Mouse (Mus musculus) limb, embryonic 15.5 days (tissue): Measurements from ENCODE around the gene Tmem108. TPM values are rescaled to one million over a fixed set of nuclear protein-coding genes. Genes with fewer than 3 reads are reported as not detected.

Experiments used
- ATAC-seq: fragments of 200-750 bp; cut with Nextera tagmentation; 2 replicates; pipeline ENCODE4 v1.8.0; 2017; ENCODE audit warnings: low read depth, moderate TSS enrichment; ENCODE audit not compliant: insufficient number of reproducible peaks, low FRiP score, low TSS enrichment
- H3K27ac ChIP-seq: fragments of 300-500 bp; sonication (generic); 2 replicates; pipeline ENCODE4 v1.5.1; 2015; ENCODE audit warnings: moderate library complexity, mild to moderate bottlenecking, inconsistent platforms
- H3K27me3 ChIP-seq: fragments of 300-500 bp; sonication (generic); 2 replicates; pipeline ENCODE4 v1.6.1; 2015; ENCODE audit warnings: inconsistent platforms
- H3K36me3 ChIP-seq: fragments of 300-500 bp; sonication (generic); 2 replicates; pipeline ENCODE4 v1.6.1; 2015; ENCODE audit warnings: inconsistent platforms
- H3K4me1 ChIP-seq: fragments of 300-500 bp; sonication (generic); 2 replicates; pipeline ENCODE4 v1.6.1; 2015; ENCODE audit warnings: inconsistent platforms
- H3K4me2 ChIP-seq: fragments of 300-500 bp; sonication (generic); 2 replicates; pipeline ENCODE4 v1.6.1; 2015; ENCODE audit warnings: mild to moderate bottlenecking, inconsistent platforms
- H3K4me3 ChIP-seq: fragments of 300-500 bp; sonication (generic); 2 replicates; pipeline ENCODE4 v1.5.1; 2015; ENCODE audit warnings: mild to moderate bottlenecking, inconsistent platforms
- H3K9ac ChIP-seq: fragments of 300-500 bp; sonication (generic); 2 replicates; pipeline ENCODE4 v1.6.1; 2015; ENCODE audit warnings: inconsistent platforms
- H3K9me3 ChIP-seq: fragments of 300-500 bp; sonication (generic); 2 replicates; pipeline ENCODE4 v1.6.1; 2016; ENCODE audit warnings: inconsistent platforms
- WGBS: fragments of 180-500 bp; shearing (Covaris S2); methylation state at CpG from one replicate; pipeline ENCODE4 v1.1.7; 2015; 5-methylcytosine and 5-hydroxymethylcytosine counted together
- polyA plus RNA-seq: library from polyadenylated mRNA; unstranded; fragments of >200 nt; fragmentation: Nextera tagmentation; extraction: Ambion mirVana; gene quantifications from 2 replicates; pipeline ENCODE4 v1.2.1, GENCODE M21; 2015

The Tmem108 gene
- polyA plus RNA-seq, 1 experiment from 2014 or later = 6.4 TPM

DNA sequence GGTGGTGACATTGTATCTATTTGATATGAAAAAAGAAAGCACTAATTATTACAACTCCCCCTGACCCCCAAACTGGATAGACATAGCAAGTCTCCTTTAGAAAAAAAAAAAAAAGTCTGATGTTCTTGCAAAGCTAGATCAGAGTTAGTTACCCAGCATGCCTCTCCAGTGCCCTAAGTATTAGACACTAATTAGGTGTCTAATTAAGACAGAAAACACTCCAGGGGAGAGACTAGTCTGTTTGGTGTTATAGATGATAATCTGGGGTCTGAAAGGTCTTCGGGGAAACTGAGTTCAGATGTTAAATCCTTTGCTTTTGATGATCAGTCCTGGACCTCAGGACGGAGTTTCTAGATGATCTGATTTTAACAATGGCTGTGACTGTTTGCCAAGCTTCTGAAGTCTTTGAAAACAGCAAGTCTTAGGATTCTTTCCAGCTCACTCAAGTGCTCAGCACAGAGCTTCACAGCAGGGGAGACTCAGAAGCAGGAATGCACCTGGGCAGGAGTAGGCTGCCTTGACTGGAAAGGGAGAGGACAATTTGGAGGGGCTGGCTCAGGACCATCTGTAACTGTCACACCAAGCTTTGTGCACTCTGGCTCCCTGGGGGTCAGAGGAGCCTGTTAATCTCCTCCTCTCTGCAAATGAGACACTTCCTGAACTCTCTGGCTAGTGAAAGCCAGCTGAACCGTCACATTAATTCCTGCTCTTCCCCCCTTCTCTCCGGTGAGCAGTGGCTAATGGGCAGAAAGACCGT lies 187.5 kb downstream of the Tmem108 start:
- H3K4me3 ChIP-seq = no peak overlapping the region
- H3K9me3 ChIP-seq = no peaks in the 10 kb centered on the region
- no peaks in the 10 kb centered on the region for H3K27me3 ChIP-seq
- no peaks in the 10 kb centered on the region for H3K36me3 ChIP-seq
- H3K4me2 ChIP-seq = no peak overlapping the region
- no peak overlapping the region for H3K27ac ChIP-seq
- no peak for ATAC-seq
- H3K9ac ChIP-seq = no peak overlapping the region
- peaks cover 4% of the 10 kb centered on the region; the same call in 1 of the 2 replicates for H3K4me1 ChIP-seq
- WGBS = 5% methylated on average over 5 of the region's 5 CpGs

GRCm38 (mm10) chr9:103570158-103570741 lies 191.4 kb downstream of the Tmem108 start:
- no peak for ATAC-seq

DNA sequence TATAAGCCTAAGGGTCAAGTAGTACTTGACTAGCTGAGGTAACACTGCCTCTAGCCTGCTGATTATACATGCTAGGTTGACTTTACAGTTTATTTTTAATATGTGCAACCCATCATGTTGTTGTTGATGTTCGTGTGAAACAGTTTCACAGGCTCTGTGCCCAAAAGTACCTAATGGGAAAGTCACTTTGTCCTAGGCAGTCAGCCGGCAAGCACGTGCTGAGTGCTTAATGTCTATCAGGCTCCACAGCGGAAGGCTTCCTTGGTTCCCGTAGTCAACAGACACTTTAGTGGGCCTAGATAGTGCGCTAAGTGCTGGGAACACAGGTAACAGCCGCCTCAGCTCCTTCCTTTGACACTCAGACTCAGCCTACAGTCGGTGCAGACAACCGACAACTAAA lies 192.7 kb downstream of the Tmem108 start:
- Histone ChIP-seq H3K4me2 (no peak overlapping the region), H3K36me3 (no peaks in the 10 kb centered on the region), H3K9me3 (no peaks in the 10 kb centered on the region), H3K27me3 (no peaks in the 10 kb centered on the region), H3K9ac (no peak overlapping the region), H3K4me3 (no peak overlapping the region), H3K27ac (no peak overlapping the region), H3K4me1 (peaks cover 2% of the 10 kb centered on the region)
- no peak for ATAC-seq
- 89% methylated on average over 9 of the region's 9 CpGs for WGBS

More at GRCm38 (mm10) chr9:103570158-103570741, 191.4 kb downstream of the Tmem108 start:
- no peak overlapping the region for H3K4me3 ChIP-seq
- H3K36me3 ChIP-seq = no peaks in the 10 kb centered on the region
- WGBS = 76% methylated on average over 14 of the region's 14 CpGs
- no peaks in the 10 kb centered on the region for H3K9me3 ChIP-seq
- peaks cover 4% of the 10 kb centered on the region; the same call in 1 of the 2 replicates for H3K4me1 ChIP-seq
- H3K9ac ChIP-seq = no peak overlapping the region
- no peak overlapping the region for H3K27ac ChIP-seq
- no peaks in the 10 kb centered on the region for H3K27me3 ChIP-seq
- no peak overlapping the region for H3K4me2 ChIP-seq

DNA sequence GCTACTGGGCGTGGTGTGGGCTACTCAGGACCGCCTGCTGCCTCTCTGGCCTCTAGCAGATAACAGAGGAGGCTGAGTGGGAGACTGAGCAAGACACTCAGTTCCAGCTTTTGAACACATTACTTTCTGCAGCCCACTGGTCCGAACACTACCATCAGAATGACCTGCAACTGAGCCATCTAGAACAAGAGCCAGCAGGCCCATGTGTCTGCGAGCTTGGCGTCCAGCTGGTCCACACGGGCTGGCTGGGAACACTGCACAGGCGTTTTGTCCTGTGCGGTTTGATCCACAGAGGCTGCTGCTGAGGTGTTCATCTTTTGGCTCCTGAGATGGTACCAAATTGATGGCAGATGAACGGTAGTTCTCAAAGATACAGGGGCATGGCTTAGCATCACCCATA lies 196.5 kb downstream of the Tmem108 start:
- H3K27ac ChIP-seq = no peak overlapping the region
- no peaks in the 10 kb centered on the region for H3K27me3 ChIP-seq
- WGBS = 87% methylated on average over 9 of the region's 9 CpGs
- no peak for ATAC-seq
- peaks cover 2% of the 10 kb centered on the region for H3K4me1 ChIP-seq
- H3K36me3 ChIP-seq = no peaks in the 10 kb centered on the region
- H3K4me2 ChIP-seq = no peak overlapping the region
- H3K9me3 ChIP-seq = no peaks in the 10 kb centered on the region
- H3K4me3 ChIP-seq = no peak overlapping the region
- no peak overlapping the region for H3K9ac ChIP-seq

- H3K36me3 ChIP-seq = no peaks in the 10 kb centered on the region
- no peak for ATAC-seq
- peaks cover 6% of the 10 kb centered on the region for H3K4me1 ChIP-seq
- H3K4me3 ChIP-seq = no peak overlapping the region
- H3K27me3 ChIP-seq = no peaks in the 10 kb centered on the region
- H3K9ac ChIP-seq = no peak overlapping the region
- 32% methylated on average over 10 of the region's 10 CpGs for WGBS
- no peak overlapping the region; the same call in 1 of the 2 replicates for H3K27ac ChIP-seq
- H3K4me2 ChIP-seq = no peak overlapping the region
- H3K9me3 ChIP-seq = no peaks in the 10 kb centered on the region
Measured at GRCm38 (mm10) chr9:103563864-103564610, 197.6 kb downstream of the Tmem108 start.

DNA sequence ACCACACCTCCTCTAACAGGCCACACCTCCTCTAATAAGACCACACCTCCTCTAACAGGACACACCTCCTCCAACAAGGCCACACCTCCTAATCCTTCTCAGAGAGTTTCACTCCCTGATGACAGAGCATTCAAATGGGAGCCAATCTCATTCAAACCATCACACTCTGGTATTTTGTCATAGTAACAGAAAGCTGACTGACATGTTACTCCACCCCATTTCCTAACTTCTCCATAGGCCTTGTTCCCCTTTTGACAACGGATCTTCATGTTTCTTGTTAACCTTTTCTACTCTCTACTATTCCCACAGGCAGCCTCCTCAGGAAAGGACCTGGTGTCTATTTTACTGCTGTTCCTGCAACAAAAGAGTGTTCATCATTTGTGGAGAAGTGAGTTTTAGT lies 199.6 kb downstream of the Tmem108 start:
- H3K4me2 ChIP-seq = no peak overlapping the region
- H3K36me3 ChIP-seq = no peaks in the 10 kb centered on the region
- no peaks in the 10 kb centered on the region for H3K27me3 ChIP-seq
- no peak overlapping the region for H3K9ac ChIP-seq
- peaks cover 10% of the 10 kb centered on the region for H3K4me1 ChIP-seq
- 93% methylated on average over 1 of the region's 1 CpGs for WGBS
- no peaks in the 10 kb centered on the region for H3K9me3 ChIP-seq
- no peak for ATAC-seq
- no peak overlapping the region for H3K27ac ChIP-seq
- no peak overlapping the region for H3K4me3 ChIP-seq

DNA sequence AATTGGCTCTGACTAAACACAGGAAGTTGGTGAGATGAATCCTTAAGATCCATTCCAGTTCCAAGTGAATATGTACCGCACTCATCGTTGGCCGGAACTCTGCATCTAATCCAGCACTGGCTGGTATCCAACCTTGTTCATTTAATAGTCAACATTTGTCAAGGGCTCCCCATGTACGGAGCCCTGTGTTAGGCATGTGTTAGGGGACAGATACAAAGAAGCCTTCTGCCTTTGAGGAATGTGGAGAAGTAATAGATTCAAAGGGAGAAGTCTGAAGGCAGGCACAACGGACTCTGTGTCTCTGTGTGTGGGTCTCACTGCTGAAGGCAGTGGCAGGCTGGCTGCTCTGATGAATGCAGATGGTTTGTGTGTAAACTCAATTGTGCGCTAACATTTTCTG lies 202.9 kb downstream of the Tmem108 start:
- Histone ChIP-seq H3K4me3 (no peak overlapping the region), H3K27me3 (no peaks in the 10 kb centered on the region), H3K36me3 (no peaks in the 10 kb centered on the region), H3K9me3 (no peaks in the 10 kb centered on the region), H3K9ac (no peak overlapping the region), H3K27ac (peak overlapping the region; percentile 6; the same call in 1 of the 2 replicates), H3K4me2 (no peak overlapping the region), H3K4me1 (peaks cover 8% of the 10 kb centered on the region)
- ATAC-seq = no peak
- 47% methylated on average over 6 of the region's 6 CpGs for WGBS

DNA sequence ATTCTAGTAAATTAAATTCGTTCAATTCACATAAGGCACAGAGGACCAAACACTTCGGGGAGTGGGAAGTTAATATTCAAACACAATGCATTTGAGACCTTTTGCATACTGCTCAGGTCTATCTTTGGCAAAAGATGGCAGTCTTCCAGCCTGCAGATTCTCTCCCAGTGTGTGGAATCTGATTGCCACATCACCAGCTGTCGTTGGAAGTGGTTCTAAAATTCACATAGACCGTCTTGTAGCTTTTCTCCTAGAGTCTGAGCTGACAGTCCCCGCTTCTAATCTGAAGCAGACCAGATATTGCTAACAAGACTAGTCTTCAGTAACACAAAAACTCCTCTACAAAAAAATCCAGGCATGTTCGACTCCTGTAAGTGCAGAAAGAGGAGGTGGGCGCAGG lies 203.4 kb downstream of the Tmem108 start:
- Histone ChIP-seq H3K36me3 (no peaks in the 10 kb centered on the region), H3K4me1 (peaks cover 8% of the 10 kb centered on the region), H3K27ac (no peak overlapping the region), H3K4me3 (no peak overlapping the region), H3K4me2 (no peak overlapping the region), H3K9ac (no peak overlapping the region), H3K27me3 (no peaks in the 10 kb centered on the region), H3K9me3 (no peaks in the 10 kb centered on the region)
- ATAC-seq = no peak
- WGBS = 75% methylated on average over 7 of the region's 7 CpGs

GRCm38 (mm10) chr9:103557085-103557484 lies 204.6 kb downstream of the Tmem108 start:
- no peak for ATAC-seq
- Histone ChIP-seq H3K4me3 (no peak overlapping the region), H3K4me2 (no peak overlapping the region), H3K9ac (no peak overlapping the region), H3K9me3 (no peaks in the 10 kb centered on the region), H3K36me3 (no peaks in the 10 kb centered on the region), H3K27me3 (no peaks in the 10 kb centered on the region), H3K27ac (no peak overlapping the region), H3K4me1 (peaks cover 8% of the 10 kb centered on the region)
- WGBS = 90% methylated on average over 15 of the region's 15 CpGs

DNA sequence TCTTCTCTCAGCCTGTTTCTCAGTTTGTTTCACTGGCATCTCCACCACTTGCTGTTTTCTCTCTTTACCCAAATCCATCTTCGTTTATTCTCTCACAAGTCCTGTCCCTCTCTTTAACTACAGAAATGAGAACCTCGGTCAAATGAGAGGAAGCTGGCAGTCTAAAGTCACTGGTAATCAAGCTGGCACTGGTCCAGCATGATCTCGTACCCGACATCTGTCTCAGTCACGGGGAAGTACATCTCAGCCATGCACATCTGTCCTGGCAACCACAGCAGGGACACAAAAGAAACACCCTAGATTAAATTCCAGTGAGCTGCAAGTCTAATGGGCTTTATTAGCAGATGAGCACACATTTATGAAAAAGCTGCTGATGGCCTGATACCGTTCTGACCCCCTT lies 206.3 kb downstream of the Tmem108 start:
- Histone ChIP-seq H3K4me3 (no peak overlapping the region), H3K36me3 (no peaks in the 10 kb centered on the region), H3K9ac (no peak overlapping the region), H3K4me1 (peaks cover 8% of the 10 kb centered on the region), H3K27ac (no peak overlapping the region), H3K27me3 (no peaks in the 10 kb centered on the region), H3K9me3 (no peaks in the 10 kb centered on the region), H3K4me2 (no peak overlapping the region)
- WGBS = 47% methylated on average over 6 of the region's 6 CpGs
- ATAC-seq = no peak

- 52% methylated on average over 21 of the region's 21 CpGs for WGBS
- no peak for ATAC-seq
- no peak overlapping the region for H3K4me2 ChIP-seq
- H3K4me3 ChIP-seq = no peak overlapping the region
- H3K27me3 ChIP-seq = no peaks in the 10 kb centered on the region
- H3K9ac ChIP-seq = no peak overlapping the region
- H3K36me3 ChIP-seq = no peaks in the 10 kb centered on the region
- H3K4me1 ChIP-seq = no peaks in the 10 kb centered on the region
- H3K9me3 ChIP-seq = no peaks in the 10 kb centered on the region
- no peak overlapping the region for H3K27ac ChIP-seq
Measured at GRCm38 (mm10) chr9:103550661-103551248, 210.9 kb downstream of the Tmem108 start.

DNA sequence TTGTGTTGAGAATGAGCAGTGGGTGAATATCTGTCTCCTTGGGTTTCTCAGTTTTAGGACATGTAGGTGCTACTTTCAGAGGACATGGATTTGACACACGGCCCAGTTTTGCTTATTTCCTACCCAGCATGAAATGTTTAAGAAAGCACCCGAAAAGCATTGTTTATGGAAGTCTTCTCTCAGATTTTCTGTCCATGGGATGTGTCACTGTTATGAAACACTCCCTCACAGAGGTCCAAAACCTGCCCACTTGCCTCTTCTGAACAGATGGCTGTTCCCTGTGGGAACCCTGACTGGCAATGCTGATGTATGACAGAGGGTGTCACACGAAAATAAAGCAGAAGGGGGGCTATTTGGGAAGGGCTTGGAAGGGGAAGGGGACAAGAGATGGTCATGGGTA lies 212.5 kb downstream of the Tmem108 start:
- ATAC-seq = no peak
- Histone ChIP-seq H3K27me3 (no peaks in the 10 kb centered on the region), H3K36me3 (no peaks in the 10 kb centered on the region), H3K9ac (no peak overlapping the region), H3K4me3 (no peak overlapping the region), H3K9me3 (no peaks in the 10 kb centered on the region), H3K27ac (no peak overlapping the region), H3K4me2 (no peak overlapping the region), H3K4me1 (no peaks in the 10 kb centered on the region)
- WGBS = 70% methylated on average over 3 of the region's 3 CpGs
